Mouse (Mus musculus) liver, embryonic 11.5 days (tissue): Measurements from ENCODE around the gene Atp8b4. TPM values are rescaled to one million over a fixed set of nuclear protein-coding genes. Genes with fewer than 3 reads are reported as not detected.

Experiments
- ATAC-seq: fragments of 200-750 bp; cut with Nextera tagmentation; replicated peaks from 2 replicates; pipeline ENCODE4 v1.8.0; 2017; ENCODE audit warnings: moderate number of reproducible peaks, mild to moderate bottlenecking, moderate TSS enrichment, moderate library complexity; ENCODE audit not compliant: low FRiP score
- DNase-seq: peaks from one replicate; pipeline ENCODE4 v3.0.0-alpha.2; 2017; ENCODE audit warnings: low spot score
- H3K27ac ChIP-seq: fragments of 300-500 bp; sonication (generic); 2 replicates; pipeline ENCODE4 v1.5.1; 2014; ENCODE audit warnings: mild to moderate bottlenecking, low read depth, low read length, control low read depth
- H3K27me3 ChIP-seq: fragments of 300-500 bp; sonication (generic); replicated peaks from 2 replicates; pipeline ENCODE4 v1.6.1; 2014; ENCODE audit warnings: low read length, mixed read lengths; ENCODE audit not compliant: control insufficient read depth, insufficient read depth
- H3K36me3 ChIP-seq: fragments of 300-500 bp; sonication (generic); 2 replicates; pipeline ENCODE4 v1.6.1; 2014; ENCODE audit warnings: mild to moderate bottlenecking, low read length, moderate library complexity, mixed read lengths; ENCODE audit not compliant: control insufficient read depth, insufficient read depth
- H3K4me1 ChIP-seq: fragments of 300-500 bp; sonication (generic); replicated peaks from 2 replicates; pipeline ENCODE4 v1.6.1; 2014; ENCODE audit warnings: low read length, mixed read lengths; ENCODE audit not compliant: control insufficient read depth, insufficient read depth
- H3K4me2 ChIP-seq: fragments of 300-500 bp; sonication (generic); 2 replicates; pipeline ENCODE4 v1.6.1; 2014; ENCODE audit warnings: mild to moderate bottlenecking, control low read depth, moderate library complexity
- H3K4me3 ChIP-seq: fragments of 300-500 bp; sonication (generic); 2 replicates; pipeline ENCODE4 v1.5.1; 2014; ENCODE audit warnings: low read depth, low read length, control low read depth
- H3K9ac ChIP-seq: fragments of 300-500 bp; sonication (generic); 2 replicates; pipeline ENCODE4 v1.6.1; 2014; ENCODE audit warnings: low read depth, low read length, control low read depth
- H3K9me3 ChIP-seq: fragments of 300-500 bp; sonication (generic); 2 replicates; pipeline ENCODE4 v1.6.1; 2016; ENCODE audit warnings: low read length, inconsistent platforms, mixed read lengths; ENCODE audit not compliant: control insufficient read depth
- WGBS: fragments of 180-500 bp; shearing (Covaris S2); extraction: QIAGEN DNeasy Blood & Tissue Kit; methylation state at CpG from one replicate; pipeline ENCODE4 v1.1.7; 2014; 5-methylcytosine and 5-hydroxymethylcytosine counted together
- polyA plus RNA-seq: library from polyadenylated mRNA; unstranded; fragments of >200 nt; fragmentation: Nextera tagmentation; extraction: Ambion mirVana; gene quantifications from 2 replicates; pipeline ENCODE4 v1.2.1, GENCODE M21; 2014

Atp8b4 gene
- polyA plus RNA-seq, 1 experiment from 2014 or later = 2.2 TPM

DNA sequence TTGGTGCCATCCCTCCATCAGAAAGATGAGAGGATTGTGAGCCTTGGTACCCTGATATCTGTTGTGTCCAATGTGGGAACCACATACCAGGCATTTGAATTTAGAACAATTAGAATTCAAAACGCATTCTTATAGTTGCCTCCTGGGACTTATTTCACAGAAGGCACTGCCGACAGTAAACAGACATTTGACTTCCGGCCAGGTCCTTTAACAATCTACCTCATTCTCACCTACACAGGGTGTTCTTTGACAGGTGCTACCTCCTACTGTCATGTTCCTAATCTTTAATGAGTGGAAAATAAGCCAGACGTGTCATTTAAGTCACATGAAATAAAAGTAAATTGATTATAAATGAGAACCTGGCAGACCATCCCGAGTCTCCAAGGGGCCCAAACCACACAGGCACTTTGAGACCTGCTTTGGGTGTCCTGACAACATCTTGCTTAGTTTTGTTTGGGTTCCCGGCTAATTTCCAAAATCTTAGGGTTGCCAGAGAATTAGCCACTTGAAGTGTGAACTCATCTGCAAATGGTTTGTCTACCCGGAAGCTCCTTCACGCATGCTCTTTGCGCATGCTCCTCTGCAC is 67.9 kb downstream of the Atp8b4 start:
- no peaks in the 10 kb centered on the region for H3K9me3 ChIP-seq
- H3K4me2 ChIP-seq = no peak overlapping the region
- no peak overlapping the region for H3K4me3 ChIP-seq
- DNase-seq (no peak), ATAC-seq (no peak)
- H3K4me1 ChIP-seq = no peaks in the 10 kb centered on the region
- H3K27ac ChIP-seq = no peak overlapping the region
- no peaks in the 10 kb centered on the region for H3K27me3 ChIP-seq
- 84% methylated on average over 9 of the region's 9 CpGs for WGBS
- H3K9ac ChIP-seq = no peak overlapping the region
- no peaks in the 10 kb centered on the region for H3K36me3 ChIP-seq

DNA sequence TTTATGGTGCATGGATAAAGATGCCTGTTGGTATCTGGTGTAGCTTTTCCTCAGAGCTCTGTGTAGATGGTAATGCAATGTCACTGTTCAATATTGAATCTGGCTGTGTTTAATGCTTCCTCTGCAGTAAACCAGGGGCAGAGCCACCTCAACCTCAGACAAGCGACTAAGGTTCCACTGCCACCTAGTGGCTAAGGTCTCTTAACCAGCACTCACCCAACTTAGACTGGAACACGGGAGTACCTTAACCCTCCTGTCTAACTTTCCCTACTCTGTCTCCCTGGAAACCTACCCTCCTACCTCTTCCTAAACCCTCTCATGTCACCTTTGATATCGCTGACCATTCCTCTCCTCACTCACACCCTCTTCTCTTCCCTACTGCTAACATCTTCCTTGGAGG is 71.2 kb downstream of the Atp8b4 start:
- Histone ChIP-seq H3K9ac (no peak overlapping the region), H3K4me1 (no peaks in the 10 kb centered on the region), H3K27ac (no peak overlapping the region), H3K9me3 (no peaks in the 10 kb centered on the region), H3K36me3 (no peaks in the 10 kb centered on the region), H3K4me2 (no peak overlapping the region), H3K27me3 (no peaks in the 10 kb centered on the region), H3K4me3 (no peak overlapping the region)
- WGBS = 16% methylated on average over 3 of the region's 3 CpGs
- DNase-seq (no peak), ATAC-seq (peak; percentile 34; the same call in 1 of the 2 replicates)

DNA sequence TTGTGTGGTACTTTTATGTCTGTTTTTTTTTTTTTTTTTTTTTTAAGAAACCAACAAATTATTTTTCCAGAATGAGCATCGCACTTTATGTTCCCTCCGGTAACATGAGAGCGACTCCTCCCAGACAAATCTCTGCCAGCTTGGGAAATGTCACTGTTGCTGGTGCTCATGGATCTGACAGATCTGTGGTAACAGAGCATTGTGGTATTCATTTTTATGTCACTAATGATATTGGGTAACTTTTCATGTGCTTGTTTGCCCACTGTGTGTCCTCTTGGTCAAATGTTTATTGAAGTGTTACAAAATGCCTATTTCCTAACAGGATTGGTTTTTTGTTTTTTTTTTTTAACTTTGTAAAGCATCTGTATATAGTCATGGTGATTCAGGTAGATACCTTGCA is 75.3 kb downstream of the Atp8b4 start:
- H3K36me3 ChIP-seq = no peaks in the 10 kb centered on the region
- H3K4me1 ChIP-seq = no peaks in the 10 kb centered on the region
- no peak overlapping the region for H3K4me3 ChIP-seq
- no peak overlapping the region for H3K4me2 ChIP-seq
- H3K9me3 ChIP-seq = no peaks in the 10 kb centered on the region
- no peaks in the 10 kb centered on the region for H3K27me3 ChIP-seq
- H3K9ac ChIP-seq = no peak overlapping the region
- ATAC-seq (no peak), DNase-seq (no peak)
- WGBS = 84% methylated on average over 3 of the region's 3 CpGs
- H3K27ac ChIP-seq = no peak overlapping the region

DNA sequence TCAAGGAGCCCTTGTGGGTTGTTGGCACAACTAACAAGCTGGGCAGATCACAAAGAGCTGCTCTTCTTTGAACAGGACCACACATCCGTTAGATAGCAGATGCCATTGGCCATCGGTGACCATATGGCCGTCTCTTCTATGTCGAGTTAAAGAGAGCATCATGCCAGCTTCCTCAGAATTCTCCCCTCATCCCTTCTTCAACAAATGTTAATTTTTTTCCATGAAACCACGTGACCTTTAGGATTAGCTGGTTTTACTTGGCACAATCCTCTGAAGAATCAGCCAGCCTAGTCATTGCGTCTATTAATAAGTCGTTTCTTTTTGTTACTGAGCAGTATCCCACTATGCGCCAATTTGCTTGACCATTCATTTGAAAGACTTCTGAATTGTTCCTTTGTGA is 75.8 kb downstream of the Atp8b4 start:
- 82% methylated on average over 8 of the region's 8 CpGs for WGBS
- Histone ChIP-seq H3K4me2 (no peak overlapping the region), H3K27ac (no peak overlapping the region), H3K36me3 (no peaks in the 10 kb centered on the region), H3K4me1 (no peaks in the 10 kb centered on the region), H3K9ac (no peak overlapping the region), H3K9me3 (no peaks in the 10 kb centered on the region), H3K4me3 (no peak overlapping the region), H3K27me3 (no peaks in the 10 kb centered on the region)
- ATAC-seq (no peak), DNase-seq (no peak)

DNA sequence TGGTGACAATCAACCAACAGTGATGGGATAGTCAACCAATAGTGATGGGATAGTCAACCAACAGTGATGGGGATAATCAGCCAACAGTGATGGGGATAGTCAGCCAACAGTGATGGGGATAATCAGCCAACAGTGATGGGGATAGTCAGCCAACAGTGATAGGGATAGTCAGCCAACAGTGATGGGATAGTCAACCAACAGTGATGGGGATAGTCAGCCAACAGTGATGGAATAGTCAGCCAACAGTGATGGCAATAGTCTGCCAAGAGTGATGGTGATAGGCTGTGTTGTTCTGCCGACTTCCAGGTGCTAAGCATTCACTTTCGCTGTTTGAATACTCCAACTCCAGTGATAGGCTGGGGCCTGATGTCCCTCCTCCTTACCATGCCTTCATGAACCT is 79.6 kb downstream of the Atp8b4 start:
- Histone ChIP-seq H3K36me3 (no peaks in the 10 kb centered on the region), H3K27ac (no peak overlapping the region), H3K9me3 (no peaks in the 10 kb centered on the region), H3K4me1 (no peaks in the 10 kb centered on the region), H3K9ac (no peak overlapping the region), H3K4me3 (no peak overlapping the region), H3K4me2 (no peak overlapping the region), H3K27me3 (no peaks in the 10 kb centered on the region)
- WGBS = 87% methylated on average over 2 of the region's 2 CpGs
- ATAC-seq (no peak), DNase-seq (no peak)

DNA sequence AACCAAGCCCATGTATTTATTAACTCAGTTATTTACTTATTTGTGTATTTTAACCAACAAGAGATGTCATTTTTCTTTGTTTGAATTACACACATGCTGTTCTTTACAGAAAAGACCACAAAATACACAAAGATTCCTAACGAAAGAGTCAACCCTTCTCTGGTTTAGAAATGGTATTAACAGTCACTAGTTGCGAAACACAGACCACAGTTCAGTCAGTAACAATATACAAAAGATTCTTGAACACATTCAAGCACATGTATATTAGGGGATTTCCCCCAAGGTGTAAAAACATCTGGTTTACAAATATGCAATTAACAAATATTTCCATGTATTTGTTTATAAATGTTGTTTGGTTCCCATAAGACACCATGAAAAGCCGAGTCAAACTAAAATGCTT is 81.6 kb downstream of the Atp8b4 start:
- no peaks in the 10 kb centered on the region for H3K9me3 ChIP-seq
- no peak overlapping the region for H3K4me3 ChIP-seq
- no peak overlapping the region for H3K27ac ChIP-seq
- DNase-seq (no peak), ATAC-seq (no peak)
- H3K36me3 ChIP-seq = no peaks in the 10 kb centered on the region
- H3K9ac ChIP-seq = no peak overlapping the region
- H3K27me3 ChIP-seq = no peaks in the 10 kb centered on the region
- 75% methylated on average over 3 of the region's 3 CpGs for WGBS
- no peak overlapping the region for H3K4me2 ChIP-seq
- no peaks in the 10 kb centered on the region for H3K4me1 ChIP-seq

DNA sequence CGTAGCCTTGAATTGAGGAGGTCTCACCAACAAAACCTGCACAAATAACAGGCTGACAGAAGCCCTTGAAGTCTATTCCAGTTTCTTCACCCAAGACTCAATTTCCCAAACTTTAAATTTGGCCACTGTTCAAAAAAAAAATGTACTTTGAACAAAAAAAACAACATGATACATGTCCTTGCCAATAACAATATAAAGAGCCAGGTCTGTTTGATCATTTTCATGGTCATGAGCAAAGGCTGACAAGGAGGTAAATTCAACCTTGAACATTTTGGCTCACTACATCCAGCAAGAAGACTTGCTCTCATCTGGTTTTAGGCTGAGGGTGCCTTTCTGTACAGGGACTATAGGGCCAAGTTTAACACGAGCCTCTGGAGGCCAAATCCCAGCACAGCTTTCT is 83.7 kb downstream of the Atp8b4 start:
- Histone ChIP-seq H3K9ac (no peak overlapping the region), H3K36me3 (no peaks in the 10 kb centered on the region), H3K9me3 (no peaks in the 10 kb centered on the region), H3K27ac (no peak overlapping the region), H3K4me1 (no peaks in the 10 kb centered on the region), H3K27me3 (no peaks in the 10 kb centered on the region), H3K4me2 (no peak overlapping the region), H3K4me3 (no peak overlapping the region)
- ATAC-seq (no peak), DNase-seq (no peak)
- 81% methylated on average over 2 of the region's 2 CpGs for WGBS

DNA sequence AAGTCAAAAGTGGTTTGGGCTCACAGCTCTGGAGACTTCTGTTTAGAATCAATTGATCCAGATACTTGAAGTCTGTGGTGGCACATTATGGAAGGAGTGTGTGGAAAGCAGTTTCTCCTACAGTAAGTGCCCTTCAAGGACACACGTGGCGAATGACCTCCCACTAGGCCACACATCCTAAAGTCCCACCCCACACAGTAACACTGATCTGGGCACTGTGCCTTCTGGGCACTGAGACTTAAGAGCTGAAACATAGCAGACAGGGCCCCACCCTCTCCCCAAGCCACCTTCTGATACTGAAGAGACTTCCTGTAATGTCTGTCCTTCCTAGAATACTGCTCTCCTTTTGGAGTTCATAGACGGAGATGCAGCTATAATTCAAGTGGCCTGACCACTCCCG is 84.5 kb downstream of the Atp8b4 start:
- WGBS = 67% methylated on average over 4 of the region's 4 CpGs
- Histone ChIP-seq H3K27ac (no peak overlapping the region), H3K9me3 (no peaks in the 10 kb centered on the region), H3K4me1 (no peaks in the 10 kb centered on the region), H3K4me3 (no peak overlapping the region), H3K36me3 (no peaks in the 10 kb centered on the region), H3K9ac (no peak overlapping the region), H3K27me3 (no peaks in the 10 kb centered on the region), H3K4me2 (no peak overlapping the region)
- ATAC-seq (no peak), DNase-seq (no peak)

DNA sequence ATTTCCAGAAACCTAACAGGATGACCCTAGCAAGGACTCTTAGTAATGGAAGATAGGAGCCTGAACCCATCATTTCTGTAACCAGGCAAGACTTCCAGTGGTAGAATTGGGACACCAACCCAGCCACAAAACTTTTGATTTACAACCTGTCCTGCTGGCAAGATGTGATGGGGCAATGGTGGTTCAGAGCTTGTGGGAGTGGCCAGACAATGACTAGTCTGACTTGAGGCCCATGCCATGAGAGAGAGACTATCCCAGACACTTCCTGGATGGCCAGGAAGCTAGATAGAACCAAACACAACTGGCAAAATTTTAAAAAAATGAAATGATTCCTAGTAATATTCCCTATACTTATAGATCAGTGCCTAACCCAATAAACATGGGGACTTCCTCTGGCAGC is 87.7 kb downstream of the Atp8b4 start:
- Histone ChIP-seq H3K4me3 (no peak overlapping the region), H3K27me3 (no peaks in the 10 kb centered on the region), H3K27ac (no peak overlapping the region), H3K4me1 (no peaks in the 10 kb centered on the region), H3K4me2 (no peak overlapping the region), H3K36me3 (no peaks in the 10 kb centered on the region), H3K9ac (no peak overlapping the region), H3K9me3 (no peaks in the 10 kb centered on the region)
- DNase-seq = no peak
- no peak for ATAC-seq
